Mouse (Mus musculus): Measurements from ENCODE around the gene Slc13a5. TPM values are rescaled to one million over a fixed set of nuclear protein-coding genes. Genes with fewer than 3 reads are reported as not detected.

Gene Slc13a5
- polyA plus RNA-seq, 1 experiment from 2014 or later = 0.63 TPM

DNA sequence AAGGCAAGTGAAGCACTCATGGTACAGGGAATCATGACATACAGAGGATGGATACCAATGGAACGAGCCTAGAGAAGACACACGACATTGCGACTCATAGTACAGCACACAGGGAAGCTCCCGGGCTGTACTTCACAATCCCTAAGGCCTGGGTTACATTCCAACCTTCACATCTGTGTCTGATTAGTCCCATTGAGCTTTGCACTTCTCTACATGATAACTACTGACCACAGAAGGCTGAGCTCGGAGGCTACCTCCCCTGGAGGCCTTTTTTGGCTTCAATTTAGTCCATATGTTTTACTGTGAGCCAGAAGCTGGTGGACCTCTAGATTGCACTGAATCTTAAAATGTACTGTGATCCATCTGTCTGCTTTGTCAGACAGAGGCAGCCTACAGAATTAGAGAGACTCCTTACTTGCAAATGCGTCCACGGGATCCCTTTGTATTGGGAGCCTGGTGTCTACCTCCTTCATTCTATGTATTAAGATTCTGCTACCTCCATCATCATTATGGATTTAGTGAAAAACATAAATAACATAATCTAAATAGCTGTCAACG is 21.7 kb downstream of the Slc13a5 start:
- Histone ChIP-seq H3K4me3 (no peak overlapping the region), H3K36me3 (no peaks in the 10 kb centered on the region), H3K4me1 (replicated peaks) (no peaks in the 10 kb centered on the region), H3K27ac (no peak overlapping the region), H3K9me3 (no peaks in the 10 kb centered on the region), H3K27me3 (ENCODE audit: insufficient read depth, poor library complexity, severe bottlenecking) (peaks cover 6% of the 10 kb centered on the region; the same call in 1 of the 2 replicates)
- WGBS = 76% methylated on average over 8 of the region's 8 CpGs
- DNase-seq (ENCODE audit: low spot score) = no peak

DNA sequence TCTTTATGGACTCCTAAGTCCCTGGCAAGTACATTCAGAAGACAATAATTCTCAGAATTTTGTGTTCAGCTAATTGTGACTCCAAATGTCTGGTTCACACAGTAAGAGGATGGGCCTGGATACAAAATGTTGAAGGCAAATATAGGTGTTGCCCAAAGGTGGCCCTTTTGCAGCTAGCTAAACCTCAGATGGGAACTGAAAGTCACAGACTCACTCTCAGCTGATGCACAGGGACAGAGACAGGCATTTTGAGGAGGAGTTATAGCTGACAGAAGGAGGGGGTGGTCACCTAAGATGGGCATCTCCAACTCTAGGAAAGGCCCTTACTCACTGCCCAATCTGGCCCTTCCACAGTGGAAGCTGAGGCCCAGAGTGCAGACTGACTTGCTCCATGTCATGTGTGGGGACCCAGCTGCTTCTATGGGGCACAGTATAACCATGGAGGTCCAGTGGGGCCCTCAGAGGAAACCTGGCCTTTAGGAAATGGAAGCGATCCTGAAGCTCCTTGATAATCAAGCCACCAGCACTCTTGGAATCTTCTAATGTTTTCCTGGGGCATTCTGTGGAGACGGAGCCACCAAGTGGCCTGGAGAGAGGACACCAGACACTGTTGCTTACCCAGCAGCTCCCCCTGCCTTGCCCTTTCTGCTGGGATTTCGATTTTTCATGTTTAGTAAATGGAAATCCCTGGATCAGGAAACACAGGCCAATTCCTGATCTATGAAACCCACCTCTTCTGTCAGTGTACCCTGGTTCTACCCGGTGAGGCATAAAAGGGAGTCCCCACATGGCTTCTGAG is 26.8 kb downstream of the Slc13a5 start:
- H3K36me3 ChIP-seq = no peaks in the 10 kb centered on the region
- no peaks in the 10 kb centered on the region for H3K27me3 ChIP-seq (ENCODE audit: insufficient read depth, poor library complexity, severe bottlenecking)
- no peak overlapping the region for H3K27ac ChIP-seq
- H3K4me1 ChIP-seq (replicated peaks) = no peaks in the 10 kb centered on the region
- no peaks in the 10 kb centered on the region for H3K9me3 ChIP-seq
- H3K4me3 ChIP-seq = no peak overlapping the region
- 79% methylated on average over 4 of the region's 4 CpGs for WGBS
- DNase-seq (ENCODE audit: low spot score) = no peak

DNA sequence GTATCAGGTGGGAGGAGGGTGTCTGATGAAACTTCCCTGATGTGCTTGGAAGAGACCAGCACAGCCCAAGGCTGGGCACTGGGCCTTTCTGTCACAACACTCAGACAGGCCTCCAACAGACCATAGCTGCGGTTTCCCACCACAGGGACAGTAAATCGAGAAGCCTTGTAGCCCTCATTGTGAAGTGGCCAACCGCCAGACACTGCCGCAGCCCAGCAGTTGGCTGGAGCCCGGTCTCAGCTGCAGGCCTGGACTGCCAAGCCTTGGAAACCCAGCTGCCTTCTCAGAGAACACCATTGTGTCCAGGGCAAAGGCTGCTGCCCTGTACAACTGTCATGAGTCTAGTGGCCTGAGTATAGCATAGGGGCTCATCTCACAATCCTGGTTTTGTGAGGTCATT is 33.0 kb downstream of the Slc13a5 start:
- 63% methylated on average over 5 of the region's 5 CpGs for WGBS
- Histone ChIP-seq H3K4me3 (no peak overlapping the region), H3K9me3 (no peaks in the 10 kb centered on the region), H3K27ac (no peak overlapping the region), H3K36me3 (no peaks in the 10 kb centered on the region), H3K4me1 (replicated peaks) (no peaks in the 10 kb centered on the region), H3K27me3 (ENCODE audit: insufficient read depth, poor library complexity, severe bottlenecking) (no peaks in the 10 kb centered on the region)
- no peak for DNase-seq (ENCODE audit: low spot score)

DNA sequence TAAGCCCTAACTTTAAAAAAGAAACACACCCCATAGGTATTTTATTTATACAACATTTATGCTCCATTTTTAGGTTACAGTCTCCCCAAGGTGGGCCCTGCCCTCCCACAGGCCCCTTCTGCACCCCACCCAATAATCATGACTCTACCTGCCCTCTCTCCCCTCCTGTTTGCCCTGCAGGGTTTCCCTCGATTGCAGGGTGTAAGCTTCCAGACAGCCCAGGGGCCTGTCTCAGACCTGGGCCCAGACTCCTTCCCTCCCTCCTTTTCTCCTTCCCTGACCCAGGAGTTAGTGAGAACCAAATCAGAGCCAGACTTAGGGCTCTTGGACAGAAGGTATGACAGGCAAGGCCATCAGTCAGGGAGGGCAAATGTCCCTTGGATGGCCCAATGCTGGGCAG is 34.0 kb downstream of the Slc13a5 start:
- H3K27ac ChIP-seq = no peak overlapping the region
- H3K36me3 ChIP-seq = no peaks in the 10 kb centered on the region
- H3K4me1 ChIP-seq (replicated peaks) = no peaks in the 10 kb centered on the region
- no peak for DNase-seq (ENCODE audit: low spot score)
- 54% methylated on average over 1 of the region's 1 CpGs for WGBS
- H3K9me3 ChIP-seq = no peaks in the 10 kb centered on the region
- 0 out of 2 replicates have a peak, but pooled peaks cover 4% of the 10 kb centered on the region for H3K27me3 ChIP-seq (ENCODE audit: insufficient read depth, poor library complexity, severe bottlenecking)
- no peak overlapping the region for H3K4me3 ChIP-seq

DNA sequence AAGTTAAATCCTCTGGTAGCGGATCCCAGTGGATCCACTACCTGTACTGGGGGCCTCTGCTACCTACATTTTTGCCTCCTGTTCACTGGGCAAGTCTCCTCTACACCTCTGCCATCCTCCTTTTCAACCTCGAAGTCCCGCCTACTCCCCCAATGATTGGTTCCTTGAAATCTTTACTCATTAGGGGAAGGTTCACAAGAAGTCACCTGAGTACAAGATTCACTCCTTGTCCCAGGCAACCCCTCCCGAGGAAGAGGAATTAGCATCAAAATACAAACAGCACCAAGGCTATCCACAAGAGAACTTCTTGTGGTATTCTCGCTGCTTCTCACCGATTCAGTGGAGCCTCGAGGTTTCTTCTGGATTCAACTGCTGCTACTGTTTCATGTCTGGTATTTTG is 35.0 kb downstream of the Slc13a5 start:
- H3K27me3 ChIP-seq (ENCODE audit: insufficient read depth, poor library complexity, severe bottlenecking) = 0 out of 2 replicates have a peak, but pooled peaks cover 4% of the 10 kb centered on the region
- 85% methylated on average over 7 of the region's 7 CpGs for WGBS
- H3K4me1 ChIP-seq (replicated peaks) = no peaks in the 10 kb centered on the region
- no peaks in the 10 kb centered on the region for H3K9me3 ChIP-seq
- H3K36me3 ChIP-seq = no peaks in the 10 kb centered on the region
- no peak for DNase-seq (ENCODE audit: low spot score)
- no peak overlapping the region for H3K27ac ChIP-seq
- H3K4me3 ChIP-seq = no peak overlapping the region

DNA sequence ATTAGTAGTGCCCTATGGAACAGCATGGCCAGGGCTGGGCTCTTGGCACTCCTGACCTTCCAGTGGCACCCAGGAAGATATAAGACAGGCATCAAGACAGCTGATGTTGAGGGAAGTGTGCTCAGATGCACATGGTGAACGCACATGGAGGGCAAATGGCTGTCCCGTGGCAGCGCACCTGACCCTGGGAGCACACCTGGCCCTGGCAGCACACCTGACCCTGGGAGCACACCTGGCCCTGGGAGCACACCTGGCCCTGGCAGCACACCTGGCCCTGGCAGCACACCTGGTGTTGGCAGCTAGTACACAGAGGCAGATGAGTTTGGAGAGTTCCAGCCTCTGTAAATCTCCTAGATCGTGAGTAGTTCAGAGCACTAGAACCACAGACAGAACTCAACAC is 38.5 kb downstream of the Slc13a5 start:
- H3K27ac ChIP-seq = no peak overlapping the region
- 95% methylated on average over 4 of the region's 4 CpGs for WGBS
- H3K36me3 ChIP-seq = no peaks in the 10 kb centered on the region
- H3K4me3 ChIP-seq = no peak overlapping the region
- H3K4me1 ChIP-seq (replicated peaks) = peaks cover 12% of the 10 kb centered on the region
- 0 out of 2 replicates have a peak, but pooled peaks cover 4% of the 10 kb centered on the region for H3K27me3 ChIP-seq (ENCODE audit: insufficient read depth, poor library complexity, severe bottlenecking)
- no peaks in the 10 kb centered on the region for H3K9me3 ChIP-seq
- DNase-seq (ENCODE audit: low spot score) = no peak

DNA sequence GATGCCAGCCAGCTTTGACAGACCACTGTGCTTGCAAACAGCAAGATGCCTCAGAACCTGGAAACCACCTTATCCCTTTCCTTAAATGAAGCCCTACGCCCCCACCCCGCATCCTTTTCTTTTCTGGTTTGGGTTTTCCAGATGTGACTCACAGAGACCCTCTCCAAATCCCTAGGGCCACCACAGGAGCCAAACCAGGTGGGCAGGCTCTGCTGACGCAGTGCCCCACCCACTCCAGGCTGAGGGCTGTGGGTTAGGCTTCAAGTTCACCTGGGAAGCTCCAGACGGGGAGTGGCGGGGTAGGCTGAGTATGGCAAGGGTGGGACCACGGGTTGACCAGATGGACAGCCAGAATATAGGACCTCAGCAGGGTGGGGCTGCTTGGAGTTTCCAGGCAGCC is 40.1 kb downstream of the Slc13a5 start:
- H3K27me3 ChIP-seq (ENCODE audit: insufficient read depth, poor library complexity, severe bottlenecking) = 0 out of 2 replicates have a peak, but pooled peaks cover 4% of the 10 kb centered on the region
- DNase-seq (ENCODE audit: low spot score) = no peak
- peak overlapping the region; percentile 66 for H3K27ac ChIP-seq
- WGBS = 82% methylated on average over 6 of the region's 6 CpGs
- H3K4me3 ChIP-seq = no peak overlapping the region
- no peaks in the 10 kb centered on the region for H3K36me3 ChIP-seq
- H3K9me3 ChIP-seq = no peaks in the 10 kb centered on the region
- peaks cover 12% of the 10 kb centered on the region for H3K4me1 ChIP-seq (replicated peaks)

DNA sequence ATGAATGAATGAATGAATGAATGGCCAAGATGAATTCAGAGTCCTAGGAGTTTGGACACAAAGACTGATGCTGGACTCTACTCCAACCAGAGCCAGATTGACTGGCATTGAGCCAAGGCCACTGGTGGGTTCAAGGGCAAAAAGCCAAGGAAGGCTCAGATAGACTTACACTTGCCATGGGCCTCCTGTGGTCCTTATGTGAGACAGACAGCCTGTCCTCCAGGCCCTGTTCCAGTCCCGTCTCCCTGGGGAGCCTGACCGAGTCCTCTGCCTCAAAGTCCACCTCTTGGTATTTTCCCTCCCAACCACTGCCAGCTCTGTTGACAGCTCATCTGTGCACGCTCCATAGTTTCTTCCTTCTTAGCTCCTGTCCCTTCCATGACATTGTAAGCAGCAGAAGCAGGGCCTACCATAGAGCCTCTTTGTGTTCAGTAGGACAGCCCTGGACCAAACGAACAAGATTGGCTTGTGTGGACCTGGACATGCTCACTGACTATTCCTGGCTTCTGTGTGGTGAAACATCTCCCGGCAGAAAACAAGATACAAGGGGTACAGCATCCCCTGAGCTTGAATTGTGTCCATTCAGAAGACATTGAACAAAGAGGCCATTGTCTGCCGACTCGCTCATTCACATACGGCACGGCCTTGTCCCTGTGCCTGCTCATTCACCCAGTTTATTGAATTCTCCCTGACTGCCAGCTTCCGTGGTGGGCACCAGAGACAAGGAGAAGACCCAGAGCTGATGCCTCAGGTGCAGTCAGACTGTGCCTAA is 40.8 kb downstream of the Slc13a5 start:
- Histone ChIP-seq H3K36me3 (no peaks in the 10 kb centered on the region), H3K4me3 (no peak overlapping the region), H3K27me3 (ENCODE audit: insufficient read depth, poor library complexity, severe bottlenecking) (0 out of 2 replicates have a peak, but pooled peaks cover 4% of the 10 kb centered on the region), H3K4me1 (replicated peaks) (peaks cover 12% of the 10 kb centered on the region), H3K9me3 (no peaks in the 10 kb centered on the region), H3K27ac (peak overlapping the region; percentile 66)
- DNase-seq (ENCODE audit: low spot score) = peak; percentile 17
- 45% methylated on average over 10 of the region's 10 CpGs for WGBS

DNA sequence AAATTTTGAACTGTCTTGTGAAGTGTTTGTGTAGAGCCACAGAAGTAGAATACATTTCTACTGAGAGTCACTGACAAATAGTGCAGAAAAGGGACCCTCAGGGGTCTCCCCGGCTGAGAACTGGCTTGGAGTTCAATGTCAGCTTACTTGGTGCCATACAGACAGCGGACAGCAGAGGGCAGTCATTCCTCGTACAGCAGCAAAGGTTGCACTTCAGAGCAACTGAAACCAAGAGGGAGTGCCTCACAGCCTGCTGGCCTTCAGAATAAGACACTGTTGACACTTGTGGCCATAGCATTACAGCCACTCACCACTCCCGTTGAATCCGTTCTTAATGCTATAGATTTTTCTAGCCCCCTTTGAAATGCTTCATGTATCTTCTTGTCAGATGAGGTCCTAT is 42.2 kb downstream of the Slc13a5 start:
- Histone ChIP-seq H3K9me3 (no peaks in the 10 kb centered on the region), H3K4me3 (no peak overlapping the region), H3K36me3 (no peaks in the 10 kb centered on the region), H3K27ac (no peak overlapping the region), H3K4me1 (replicated peaks) (peaks cover 12% of the 10 kb centered on the region), H3K27me3 (ENCODE audit: insufficient read depth, poor library complexity, severe bottlenecking) (0 out of 2 replicates have a peak, but pooled peaks cover 4% of the 10 kb centered on the region)
- DNase-seq (ENCODE audit: low spot score) = peak; percentile 75
- WGBS = 17% methylated on average over 5 of the region's 5 CpGs

DNA sequence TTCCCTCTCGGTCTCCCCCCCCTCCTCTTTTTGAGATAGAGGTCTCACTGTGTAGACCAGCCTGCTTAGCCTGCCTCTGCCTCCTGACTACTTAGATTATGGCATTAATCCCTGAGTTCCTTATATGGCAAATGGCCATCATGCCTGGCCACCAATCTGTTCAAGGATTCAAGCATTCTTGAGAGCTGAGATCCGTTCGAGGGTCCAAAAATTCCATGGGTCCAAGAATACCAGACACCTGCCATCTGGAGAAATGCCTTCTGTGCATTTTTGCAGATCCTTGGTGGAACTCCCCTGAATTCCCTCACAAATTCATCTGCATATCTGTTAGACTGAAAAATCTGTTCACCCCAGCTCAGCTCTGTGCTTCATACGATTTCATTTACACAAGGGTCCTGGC is 43.6 kb downstream of the Slc13a5 start:
- Histone ChIP-seq H3K4me3 (no peak overlapping the region), H3K4me1 (replicated peaks) (peaks cover 12% of the 10 kb centered on the region), H3K36me3 (no peaks in the 10 kb centered on the region), H3K27me3 (ENCODE audit: insufficient read depth, poor library complexity, severe bottlenecking) (0 out of 2 replicates have a peak, but pooled peaks cover 1% of the 10 kb centered on the region), H3K27ac (no peak overlapping the region), H3K9me3 (no peaks in the 10 kb centered on the region)
- WGBS = 87% methylated on average over 4 of the region's 4 CpGs
- no peak for DNase-seq (ENCODE audit: low spot score)

DNA sequence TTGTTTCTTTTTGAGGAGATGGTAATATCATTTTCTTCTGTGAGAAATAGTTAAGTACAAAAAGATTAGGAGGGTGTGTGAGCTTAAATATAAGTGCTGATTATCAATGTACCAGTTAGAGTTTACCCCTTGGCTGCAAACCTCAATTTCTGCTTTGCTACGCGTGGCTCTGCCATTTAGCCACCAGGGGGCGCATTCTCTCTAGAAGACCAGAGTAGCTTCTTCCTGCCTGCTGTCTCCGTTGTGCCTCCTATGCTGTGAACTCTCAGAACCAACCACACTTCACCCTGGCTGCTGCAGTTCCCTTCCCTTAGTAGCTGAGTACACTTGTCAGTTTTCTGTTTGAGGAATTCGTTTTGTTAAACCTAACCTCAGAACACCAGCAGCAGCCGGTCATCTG is 45.7 kb downstream of the Slc13a5 start:
- Histone ChIP-seq H3K27ac (no peak overlapping the region), H3K36me3 (no peaks in the 10 kb centered on the region), H3K9me3 (no peaks in the 10 kb centered on the region), H3K4me1 (replicated peaks) (peaks cover 15% of the 10 kb centered on the region), H3K27me3 (ENCODE audit: insufficient read depth, poor library complexity, severe bottlenecking) (no peaks in the 10 kb centered on the region), H3K4me3 (no peak overlapping the region)
- peak; percentile 74 for DNase-seq (ENCODE audit: low spot score)
- WGBS = 15% methylated on average over 6 of the region's 6 CpGs

DNA sequence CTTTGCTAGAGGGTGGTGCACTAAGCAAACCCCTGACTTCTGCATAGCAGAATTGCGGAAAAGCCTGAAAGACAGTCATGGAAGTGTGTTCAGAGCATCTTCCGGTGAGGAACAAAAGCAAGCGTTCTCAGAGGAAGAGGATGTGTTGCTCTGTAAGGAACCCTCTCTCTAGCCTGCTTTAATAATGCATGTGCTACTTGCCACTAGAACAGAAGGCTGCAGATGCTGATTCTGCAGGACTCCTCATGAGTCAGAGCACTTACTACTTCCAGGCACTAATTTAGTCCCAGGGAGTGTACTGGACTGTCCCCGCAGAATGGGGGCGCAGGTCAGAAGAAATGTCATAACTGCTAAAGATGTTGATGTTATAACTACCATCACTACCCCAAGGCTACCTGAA is 49.9 kb downstream of the Slc13a5 start:
- no peak overlapping the region for H3K4me3 ChIP-seq
- no peak overlapping the region for H3K27ac ChIP-seq
- 86% methylated on average over 5 of the region's 5 CpGs for WGBS
- DNase-seq (ENCODE audit: low spot score) = no peak
- peaks cover 9% of the 10 kb centered on the region for H3K36me3 ChIP-seq
- peaks cover 27% of the 10 kb centered on the region for H3K4me1 ChIP-seq (replicated peaks)
- H3K27me3 ChIP-seq (ENCODE audit: insufficient read depth, poor library complexity, severe bottlenecking) = no peaks in the 10 kb centered on the region
- no peaks in the 10 kb centered on the region for H3K9me3 ChIP-seq

DNA sequence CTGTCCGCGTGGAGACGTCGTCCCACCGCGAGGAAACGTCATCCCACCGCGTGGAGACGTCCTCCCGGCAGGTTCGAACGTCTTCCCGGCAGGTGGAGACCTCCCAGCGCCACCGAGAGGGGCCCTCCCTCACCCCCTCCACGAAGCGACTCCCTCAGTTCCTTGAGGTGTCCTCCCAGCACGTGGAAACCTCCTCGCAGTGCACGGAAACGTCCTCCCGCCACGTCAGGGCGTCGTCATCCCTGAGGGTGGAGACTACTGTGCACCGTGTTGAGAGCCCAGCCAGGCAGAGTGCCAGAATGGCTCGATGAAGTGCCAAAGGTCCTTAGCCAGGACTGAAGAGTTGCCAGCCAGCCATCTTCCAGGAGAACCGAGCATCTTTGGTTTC is 51.6 kb downstream of the Slc13a5 start, which contains the start of gene Med31:
Med31 (minus strand) TSS at position 183 of the 388 bp plus-strand sequence.
- Histone ChIP-seq H3K36me3 (peaks cover 26% of the 10 kb centered on the region), H3K27me3 (ENCODE audit: insufficient read depth, poor library complexity, severe bottlenecking) (no peaks in the 10 kb centered on the region), H3K4me1 (replicated peaks) (peaks cover 27% of the 10 kb centered on the region), H3K4me3 (peak within 1 kb of the TSS; percentile 77), H3K9me3 (no peaks in the 10 kb centered on the region), H3K27ac (peak within 1 kb of the TSS; percentile 91)
- WGBS = 5% methylated on average over 29 of the region's 29 CpGs
- DNase-seq (ENCODE audit: low spot score) = peak; percentile 63
